18 mouse cellular contexts compared by ENCODE assay signal in the genomic region with DNA sequence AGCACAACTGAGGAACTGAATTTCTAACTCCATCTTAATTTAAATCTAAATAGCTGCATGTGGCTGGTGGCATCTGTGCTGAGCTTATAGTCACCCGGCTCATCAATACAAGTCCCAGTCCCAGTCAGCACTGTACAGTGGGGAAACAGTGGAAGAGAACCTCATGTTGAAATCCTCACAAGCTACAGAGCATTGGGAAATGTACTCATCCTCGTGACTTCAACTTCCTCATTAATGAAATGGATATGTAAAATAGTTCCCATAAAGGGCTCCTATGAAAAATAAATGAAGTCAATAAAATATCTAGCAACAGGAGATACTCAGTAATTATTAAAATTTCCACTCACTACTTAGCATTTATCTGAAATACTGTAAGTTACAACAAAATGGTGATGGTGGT. TPM values are rescaled to one million over a fixed set of nuclear protein-coding genes. Genes with fewer than 3 reads are reported as not detected.
A peak's percentile ranks its signal among the peaks of the same experiment; 100 is the strongest.
DNase-seq lines count a peak whose midpoint lies in the region; ATAC-seq and TF ChIP-seq lines count a peak whose summit lies in the region.
"Had no signal": no experiment of that assay in that cellular context is flagged by ENCODE, and none has a peak within 500 bp of the region (broad histone marks: within the 10 kb centered on the region; RNA-seq: fewer than 3 reads in every experiment).

No protein-coding gene starts in this region.

- H3K9me3 ChIP-seq in liver, embryonic 12.5 days (replicated peaks) = no peaks in the 10 kb centered on the region
- no peaks in the 10 kb centered on the region for H3K9me3 ChIP-seq in liver, embryonic 13.5 days (replicated peaks)
- H3K9me3 ChIP-seq: embryonic facial prominence, embryonic 13.5 days; hindbrain, embryonic 12.5 days; megakaryocyte, embryonic 14.5 days; neural tube, embryonic 12.5 days had no signal

- no peak overlapping the region for H3K4me3 ChIP-seq in liver, adult 2 months (ENCODE audit: insufficient read depth, low read depth, low read length)
- no peak overlapping the region for H3K4me3 ChIP-seq in liver, embryonic 12.5 days
- no peak overlapping the region for H3K4me3 ChIP-seq in liver, embryonic 13.5 days (replicated peaks)
- H3K4me3 ChIP-seq: embryonic facial prominence, embryonic 13.5 days; hindbrain, embryonic 12.5 days; neural tube, embryonic 12.5 days had no signal

- peak; percentile 48 for DNase-seq in liver, adult 2 months (ENCODE audit: extremely low read depth, low read depth, low spot score)
- DNase-seq in MEL-GATA-1-ER (ENCODE audit: extremely low read depth, low read depth) = peak; percentile 53
- no peak for DNase-seq in liver, embryonic 13.5 days
- peak; percentile 29 to 66 for DNase-seq in monocyte, adult 2 months (ENCODE audit: low read depth in 1 of 2, low spot score in 2 of 2)
- no peak for DNase-seq in adrenal gland, adult 18-20 months (ENCODE audit: low spot score in 2 of 2)
- DNase-seq in heart, postnatal 25 days (ENCODE audit: low spot score) = no peak
- no peak for DNase-seq in embryo, embryonic 10 days (ENCODE audit: low spot score)
- DNase-seq: cerebellum, adult 8-10 months; gastrocnemius, postnatal 10 days; kidney, adult 9 months; right cerebral cortex, adult 18-20 months had no signal

- no peaks in the 10 kb centered on the region for H3K79me2 ChIP-seq in liver, adult 2 months (ENCODE audit: control insufficient read depth, insufficient read depth, low read length)

- no peak overlapping the region for H3K9ac ChIP-seq in liver, adult 2 months (ENCODE audit: low read depth, low read length)
- H3K9ac ChIP-seq in liver, embryonic 12.5 days = no peak overlapping the region
- 0 out of 2 replicates have a peak overlapping the region, but pooled peaks have one; percentile 37 for H3K9ac ChIP-seq in liver, embryonic 13.5 days
- H3K9ac ChIP-seq: embryonic facial prominence, embryonic 13.5 days; hindbrain, embryonic 12.5 days; lung, embryonic 14.5 days; neural tube, embryonic 12.5 days had no signal

- no peak for ATAC-seq in liver, embryonic 12.5 days
- peak; percentile 23; the same call in 1 of the 2 replicates for ATAC-seq in liver, embryonic 13.5 days (ENCODE audit: low read depth)
- ATAC-seq: forebrain, embryonic 14.5 days had no signal

- TF ChIP-seq CTCF in liver, adult 2 months (IDR thresholded peaks at IDR 0.05; ENCODE audit: low read depth, low read length) = no peak

- H3K27me3 ChIP-seq in liver, adult 2 months (ENCODE audit: control insufficient read depth, insufficient read depth, low read length) = no peaks in the 10 kb centered on the region
- no peaks in the 10 kb centered on the region for H3K27me3 ChIP-seq in liver, embryonic 12.5 days (replicated peaks)
- no peaks in the 10 kb centered on the region for H3K27me3 ChIP-seq in liver, embryonic 13.5 days
- H3K27me3 ChIP-seq: embryonic facial prominence, embryonic 13.5 days; hindbrain, embryonic 12.5 days; megakaryocyte, embryonic 14.5 days; neural tube, embryonic 12.5 days had no signal

- 0 out of 2 replicates have a peak overlapping the region, but pooled peaks have one; percentile 2 for H3K27ac ChIP-seq in liver, adult 2 months (replicated peaks; ENCODE audit: insufficient read depth, low read depth, low read length)
- H3K27ac ChIP-seq in liver, embryonic 12.5 days = no peak overlapping the region; the same call in 1 of the 2 replicates
- 0 out of 2 replicates have a peak overlapping the region, but pooled peaks have one; percentile 7 for H3K27ac ChIP-seq in liver, embryonic 13.5 days
- H3K27ac ChIP-seq: embryonic facial prominence, embryonic 13.5 days; hindbrain, embryonic 12.5 days; neural tube, embryonic 12.5 days had no signal

- 84% methylated on average over 2 of the region's 2 CpGs for WGBS in liver, adult 2 months
- WGBS in liver, embryonic 12.5 days (ENCODE audit: insufficient replicate concordance) = 78% methylated on average over 2 of the region's 2 CpGs
- WGBS in liver, embryonic 13.5 days (ENCODE audit: insufficient replicate concordance) = 67% methylated on average over 2 of the region's 2 CpGs

- H3K4me2 ChIP-seq in liver, embryonic 12.5 days = no peak overlapping the region
- no peak overlapping the region for H3K4me2 ChIP-seq in liver, embryonic 13.5 days
- H3K4me2 ChIP-seq: embryonic facial prominence, embryonic 13.5 days; hindbrain, embryonic 12.5 days; lung, embryonic 14.5 days; neural tube, embryonic 12.5 days had no signal

- no peak for TF ChIP-seq POLR2A in liver, adult 2 months (IDR thresholded peaks at IDR 0.05; ENCODE audit: extremely low read depth, insufficient read depth, low read length)

- intact Hi-C loops in heart, postnatal 25 days (cut with DNase I) = no loop called here

- H3K36me3 ChIP-seq in liver, adult 2 months (ENCODE audit: control insufficient read depth, insufficient read depth, low read length) = no peaks in the 10 kb centered on the region
- H3K36me3 ChIP-seq in liver, embryonic 12.5 days = no peaks in the 10 kb centered on the region
- no peaks in the 10 kb centered on the region for H3K36me3 ChIP-seq in liver, embryonic 13.5 days
- H3K36me3 ChIP-seq: embryonic facial prominence, embryonic 13.5 days; hindbrain, embryonic 12.5 days; neural tube, embryonic 12.5 days had no signal

- peaks cover 2% of the 10 kb centered on the region; the same call in 1 of the 2 replicates for H3K4me1 ChIP-seq in liver, adult 2 months (ENCODE audit: control insufficient read depth, insufficient read depth, low read length)
- H3K4me1 ChIP-seq in liver, embryonic 12.5 days = peaks cover 44% of the 10 kb centered on the region
- peaks cover 49% of the 10 kb centered on the region for H3K4me1 ChIP-seq in liver, embryonic 13.5 days (replicated peaks)
- H3K4me1 ChIP-seq: hindbrain, embryonic 12.5 days; neural tube, embryonic 12.5 days had no signal

RNA-seq across cellular contexts. Expression of a gene that starts 6.2 kb away (rescaled TPM):
- 2.7 and 3.9 TPM in 2 replicates for total RNA-seq in liver, adult 2 months (2014; rRNA removed)
- 0.68 and 0.83 TPM in 2 replicates for polyA plus RNA-seq in liver, adult 2 months (2012; rRNA removed)
- polyA plus RNA-seq in liver, embryonic 12.5 days (2016; fragmentation: Nextera tagmentation; extraction: Ambion mirVana) = 6.3 and 6.6 TPM in 2 replicates
- 4.8 and 5.3 TPM in 2 replicates for polyA plus RNA-seq in liver, embryonic 13.5 days (2015; fragmentation: Nextera tagmentation; extraction: Ambion mirVana)
- 1 to 10 TPM; 2.8 to 3.2 TPM for total RNA-seq in adrenal gland, adult 18-20 months (2021)
- total RNA-seq in heart, postnatal 25 days (2021) = 1 to 10 TPM; 6.8 to 8.6 TPM

RNA-seq across cellular contexts. Expression of a gene that starts 35.5 kb away (rescaled TPM):
- 18.4 and 23.3 TPM in 2 replicates for total RNA-seq in liver, adult 2 months (2014; rRNA removed)
- polyA plus RNA-seq in liver, adult 2 months (2012; rRNA removed) = 25.4 and 34.6 TPM in 2 replicates
- 114 and 120 TPM in 2 replicates for polyA plus RNA-seq in liver, embryonic 12.5 days (2016; fragmentation: Nextera tagmentation; extraction: Ambion mirVana)
- 95.1 and 97.9 TPM in 2 replicates for polyA plus RNA-seq in liver, embryonic 13.5 days (2015; fragmentation: Nextera tagmentation; extraction: Ambion mirVana)
- 100 to 1,000 TPM; 152 to 479 TPM for total RNA-seq in adrenal gland, adult 18-20 months (2021)
- total RNA-seq in heart, postnatal 25 days (2021) = 100 to 1,000 TPM; 334 to 431 TPM

RNA-seq across cellular contexts. Expression of a gene that starts 46.6 kb away (rescaled TPM):
- 0.07 TPM in 1 of 2 replicates, not detected in the other for total RNA-seq in liver, adult 2 months (2014; rRNA removed)
- polyA plus RNA-seq in liver, adult 2 months (2012; rRNA removed) = not detected in 2 replicates
- polyA plus RNA-seq in liver, embryonic 12.5 days (2016; fragmentation: Nextera tagmentation; extraction: Ambion mirVana) = 0.07 and 0.20 TPM in 2 replicates
- 0.03 and 0.06 TPM in 2 replicates for polyA plus RNA-seq in liver, embryonic 13.5 days (2015; fragmentation: Nextera tagmentation; extraction: Ambion mirVana)
- under 1 TPM; 0.19 to 0.36 TPM for total RNA-seq in adrenal gland, adult 18-20 months (2021)
- total RNA-seq in heart, postnatal 25 days (2021) = 1 to 10 TPM in 1 of 2 experiments, under 1 TPM in 1; 0.94 to 1.2 TPM

Comparison
In these comparisons a context has a peak if more than half of its experiments do, and no peak if none do; other contexts are left out.
1. DNase-seq: peak in liver, adult 2 months (single experiment), MEL-GATA-1-ER (single experiment) and monocyte, adult 2 months (2 of 2); none in liver, embryonic 13.5 days (single experiment), adrenal gland, adult 18-20 months (0 of 2), heart, postnatal 25 days (single experiment) and embryo, embryonic 10 days (single experiment).